Mouse (Mus musculus) thymus, adult 2 months (tissue): ENCODE results near the gene Shc1.

Experiments
- CTCF ChIP-seq: fragments of 200-500 bp; IDR thresholded peaks from 2 replicates; pipeline ENCODE4 v1.5.1; 2012; ENCODE audit warnings: mild to moderate bottlenecking, control low read depth, low read length, moderate library complexity, borderline replicate concordance; ENCODE audit not compliant: control insufficient read depth, poor library complexity, insufficient read depth; ENCODE audit errors: extremely low read depth
- POLR2A ChIP-seq: fragments of 200-500 bp; IDR thresholded peaks from 2 replicates; pipeline ENCODE4 v1.6.1; 2012; ENCODE audit warnings: mild to moderate bottlenecking, low read length, control low read depth, moderate library complexity; ENCODE audit not compliant: control insufficient read depth, poor library complexity, insufficient read depth; ENCODE audit errors: extremely low read depth

- TF ChIP-seq POLR2A (no peak), CTCF (no peak)
These were observed 25.4 kb upstream of the Shc1 start for GRCm38 (mm10) chr3:89392871-89393311.
